Mouse (Mus musculus) gastrocnemius, adult 2 months (tissue): ENCODE results near the gene Tbc1d23. TPM values are rescaled to one million over a fixed set of nuclear protein-coding genes. Genes with fewer than 3 reads are reported as not detected.
A peak's percentile ranks its signal among the peaks of the same experiment; 100 is the strongest.

Experiments
- DNase-seq: peaks from one replicate; pipeline ENCODE4 v3.0.0; 2022
- H3K27ac ChIP-seq: fragments of 200-600 bp; 2 replicates; pipeline ENCODE4 v1.8.1; 2022; ENCODE audit warnings: mild to moderate bottlenecking
- H3K4me3 ChIP-seq: fragments of 200-600 bp; 2 replicates; pipeline ENCODE4 v1.8.1; 2022; ENCODE audit warnings: mild to moderate bottlenecking, moderate library complexity
- CTCF ChIP-seq: fragments of 200-600 bp; IDR thresholded peaks from 2 replicates; pipeline ENCODE4 v1.8.1; 2022; ENCODE audit warnings: antibody characterized with exemption, mild to moderate bottlenecking, moderate library complexity
- intact Hi-C: fragments of 180-260 bp; cut with DNase I; formaldehyde crosslinking; loops from one replicate; pipeline ENCODE4 v1.15.1; 2025
- long read RNA-seq, 2 experiments: library from polyadenylated mRNA; stranded (forward); transcript quantifications; one replicate each; pipeline ENCODE4 v2.0.0; 2021
- total RNA-seq, 2 experiments: library from RNA; stranded (reverse); gene quantifications; 2 replicates each; pipeline ENCODE4 v1.2.3; 2021

Gene Tbc1d23
- 10 to 100 TPM; 19.2 to 19.5 TPM for total RNA-seq
- long read RNA-seq, experiment 1, transcript Tbc1d23-203 (19 exons, 3,112 nt) = major isoform, 13 of 17 reads
- long read RNA-seq, experiment 1, partial matches to known transcripts = 1 of 17 reads
- long read RNA-seq, experiment 1, other reads (novel, unspliced or antisense) = 2 of 17 reads
- long read RNA-seq, experiment 2, transcript Tbc1d23-203 (19 exons, 3,112 nt) = major isoform, 15 of 20 reads
- long read RNA-seq, experiment 2, partial matches to known transcripts = 1 of 20 reads
- long read RNA-seq, experiment 2, other reads (novel, unspliced or antisense) = 4 of 20 reads

DNA sequence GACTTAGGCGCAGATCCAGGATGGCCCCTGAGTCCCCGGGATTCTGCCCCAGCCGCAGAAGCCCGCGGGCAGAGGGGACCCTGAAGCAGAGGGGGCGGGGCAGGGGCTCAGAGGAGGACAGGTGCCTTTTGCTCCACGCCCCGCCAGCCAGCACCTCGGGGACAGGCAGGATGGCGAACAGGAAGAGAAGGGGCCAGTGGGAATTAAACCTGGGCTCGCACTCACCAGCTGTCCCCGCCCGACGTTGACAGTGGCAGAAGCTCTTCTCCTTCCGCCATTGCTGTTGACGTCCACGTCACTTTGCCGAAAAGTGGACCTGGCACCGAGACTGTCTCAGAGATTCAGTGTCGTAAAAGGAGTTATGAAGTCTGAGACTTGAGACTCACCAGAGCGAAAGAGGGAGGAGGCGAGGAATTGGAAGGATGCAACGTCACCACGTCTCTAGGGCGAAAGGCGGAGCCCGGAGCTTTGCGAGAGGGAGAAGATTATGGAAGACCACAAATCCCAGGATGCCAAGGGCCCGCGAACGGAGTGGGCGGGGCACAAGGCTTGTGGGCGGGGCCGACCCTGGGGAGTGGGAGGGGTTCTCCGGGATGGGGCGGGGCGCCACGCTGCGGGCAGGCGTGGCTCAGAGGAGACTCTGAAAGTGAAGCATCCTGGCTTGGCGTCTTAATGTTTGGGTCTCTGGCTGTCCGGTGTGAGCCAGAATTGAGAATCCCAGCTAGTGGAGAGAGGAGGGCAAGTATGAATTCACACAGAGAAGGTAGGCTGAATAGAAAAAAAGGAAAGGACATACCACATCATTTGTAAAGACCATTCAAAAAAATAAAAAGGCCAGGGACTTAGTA is at the start of gene Tbc1d23:
Tbc1d23 (minus strand) TSS at position 416 of the 848 bp plus-strand sequence.
- intact Hi-C loops = no loop called here
- Histone ChIP-seq H3K4me3 (peak within 1 kb of the TSS; percentile 100), H3K27ac (peak within 1 kb of the TSS; percentile 93)
- DNase-seq = peak; percentile 97
- TF ChIP-seq CTCF = no peak; the same call in 1 of the 2 replicates

GRCm38 (mm10) chr16:57280221-57281217 is 49.2 kb upstream of the Tbc1d23 start:
- no peak for TF ChIP-seq CTCF
- DNase-seq = no peak
- intact Hi-C loops = no loop called here
- H3K27ac ChIP-seq = peak overlapping the region; percentile 38; the same call in 1 of the 2 replicates
- H3K4me3 ChIP-seq = peak overlapping the region; percentile 41

- no peak for TF ChIP-seq CTCF
- intact Hi-C loops = no loop called here
- H3K27ac ChIP-seq = no peak overlapping the region
- no peak overlapping the region for H3K4me3 ChIP-seq
- DNase-seq = no peak
Observed at GRCm38 (mm10) chr16:57278976-57279626, 47.8 kb upstream of the Tbc1d23 start.

DNA sequence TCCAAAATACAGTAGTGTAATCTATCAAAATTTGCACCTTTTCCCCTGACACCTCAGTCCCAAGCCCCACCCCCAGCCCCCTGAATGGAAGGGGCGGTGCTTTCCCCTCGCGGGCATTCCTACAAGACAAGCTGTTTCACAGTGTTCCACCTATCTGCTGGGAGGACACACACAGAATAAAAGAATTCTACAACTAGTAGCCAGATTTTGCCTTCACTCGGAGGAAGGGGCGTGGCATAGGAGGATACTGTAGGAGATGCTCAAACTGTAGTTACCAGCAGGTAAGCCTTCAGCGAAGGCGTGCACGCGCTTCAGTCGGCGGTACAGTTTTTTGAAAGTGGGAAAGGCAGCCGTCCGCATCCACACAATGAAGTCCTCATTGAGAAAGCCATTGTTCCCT is 38.4 kb upstream of the Tbc1d23 start:
- DNase-seq = no peak
- no peak for TF ChIP-seq CTCF
- intact Hi-C loops = no loop called here
- no peak overlapping the region for H3K4me3 ChIP-seq
- H3K27ac ChIP-seq = no peak overlapping the region

GRCm38 (mm10) chr16:57268058-57268841 is 36.9 kb upstream of the Tbc1d23 start:
- DNase-seq = no peak
- Histone ChIP-seq H3K27ac (peak overlapping the region; percentile 74), H3K4me3 (no peak overlapping the region)
- intact Hi-C loops = no loop called here
- TF ChIP-seq CTCF = no peak

DNA sequence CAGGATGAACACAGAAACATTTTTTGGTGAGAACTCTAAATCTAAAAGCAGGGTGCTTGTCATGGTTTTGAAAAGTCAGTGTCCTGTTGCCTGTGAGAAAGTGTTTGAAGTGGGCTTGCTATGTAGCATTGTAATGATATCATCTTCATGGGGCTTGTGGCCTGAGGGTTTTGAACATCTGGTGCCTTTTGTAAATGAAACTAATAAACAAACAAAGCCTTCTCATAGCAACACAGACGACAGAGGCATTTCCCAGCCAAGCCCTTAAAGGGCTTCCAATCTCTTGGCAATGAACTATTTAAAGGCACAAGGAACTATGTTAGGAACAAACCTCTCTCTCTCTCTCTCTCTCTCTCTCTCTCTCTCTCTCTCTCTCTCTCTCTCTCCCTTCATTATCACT is 35.8 kb upstream of the Tbc1d23 start:
- intact Hi-C loops = no loop called here
- Histone ChIP-seq H3K4me3 (no peak overlapping the region), H3K27ac (peak overlapping the region; percentile 78)
- no peak for TF ChIP-seq CTCF
- peak; percentile 44 for DNase-seq

GRCm38 (mm10) chr16:57260152-57260551 is 28.8 kb upstream of the Tbc1d23 start:
- Histone ChIP-seq H3K27ac (no peak overlapping the region), H3K4me3 (no peak overlapping the region)
- intact Hi-C loops = no loop called here
- TF ChIP-seq CTCF = no peak
- no peak for DNase-seq

DNA sequence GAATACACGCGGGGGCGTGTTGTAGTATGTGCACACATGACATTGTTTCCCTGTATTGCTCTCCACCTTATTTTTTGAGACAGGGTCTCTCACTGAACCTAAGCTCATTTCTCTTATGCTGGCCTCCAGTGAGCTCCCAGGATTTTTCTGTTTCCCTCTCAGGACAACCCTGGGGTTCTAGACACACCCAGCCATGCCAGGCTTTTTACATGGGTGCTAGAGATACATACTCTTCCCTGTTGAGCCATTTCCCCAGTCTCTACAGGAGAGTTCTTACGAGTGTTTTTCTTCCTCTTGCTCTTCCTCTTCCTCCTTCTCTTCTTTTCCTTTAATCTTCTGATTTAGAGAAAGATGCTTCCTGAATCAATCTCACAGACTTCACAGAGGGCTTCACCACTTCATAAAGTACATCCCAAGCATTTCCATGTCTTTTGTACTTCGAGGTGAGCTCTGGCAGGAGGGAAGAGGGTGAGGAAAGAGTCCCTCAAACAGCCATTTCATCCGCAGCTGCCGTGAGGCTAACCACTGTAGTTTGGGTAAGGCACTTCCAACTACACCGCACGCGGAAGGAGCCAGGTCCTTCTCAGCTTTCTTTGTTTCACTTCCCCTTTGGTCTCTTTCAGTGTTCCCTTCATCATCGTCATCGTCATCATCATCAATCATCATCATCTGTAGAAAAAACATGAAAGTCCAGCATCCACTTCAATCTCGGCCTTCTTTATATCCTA is 28.2 kb upstream of the Tbc1d23 start:
- no peak for TF ChIP-seq CTCF
- H3K4me3 ChIP-seq = no peak overlapping the region
- intact Hi-C loops = no loop called here
- no peak for DNase-seq
- no peak overlapping the region for H3K27ac ChIP-seq

DNA sequence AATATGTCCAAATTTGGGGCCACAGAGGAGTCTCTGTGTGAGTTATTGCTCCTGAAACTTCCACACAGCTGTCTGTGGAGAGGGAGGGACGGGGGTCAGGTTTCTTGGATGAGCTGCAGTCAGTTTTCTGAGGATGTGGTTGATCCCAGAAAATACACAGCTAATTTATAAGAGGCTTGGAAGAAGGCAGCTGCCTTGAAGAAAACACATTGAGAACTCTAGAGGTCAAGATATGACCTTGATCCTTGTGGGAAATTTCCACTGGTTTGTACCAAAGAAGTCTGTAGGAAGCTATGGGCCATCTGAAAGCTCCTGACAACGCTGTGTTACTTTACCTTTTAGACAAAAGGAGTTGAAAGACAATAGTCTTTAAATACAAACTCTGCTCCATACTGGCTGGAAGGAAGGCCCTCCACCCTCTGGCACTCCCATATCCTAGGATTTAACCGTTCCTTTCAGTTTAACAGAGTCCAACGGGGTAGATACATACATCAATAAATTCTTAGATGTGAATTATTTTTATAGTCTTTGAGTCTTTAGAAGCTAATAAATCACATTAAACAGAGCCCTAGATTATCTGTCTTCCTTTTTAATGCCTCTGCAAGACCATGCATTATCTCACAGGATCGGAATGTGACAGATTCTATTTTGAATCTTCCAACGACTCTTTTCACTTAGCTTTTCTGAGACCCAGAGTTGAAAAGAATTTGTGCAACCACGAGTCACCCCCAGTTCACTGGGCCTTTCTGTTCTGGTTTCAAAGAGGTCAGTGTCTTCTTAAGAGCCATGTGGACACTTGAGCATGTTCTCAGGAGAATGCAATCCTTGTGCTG is 20.5 kb upstream of the Tbc1d23 start:
- Histone ChIP-seq H3K4me3 (no peak overlapping the region), H3K27ac (peak overlapping the region; percentile 80)
- intact Hi-C loops = no loop called here
- TF ChIP-seq CTCF = no peak
- DNase-seq = peak; percentile 35

- peak overlapping the region; percentile 80 for H3K27ac ChIP-seq
- no peak for DNase-seq
- intact Hi-C loops = no loop called here
- TF ChIP-seq CTCF = no peak
- H3K4me3 ChIP-seq = no peak overlapping the region
Observed at GRCm38 (mm10) chr16:57250991-57251390, 19.7 kb upstream of the Tbc1d23 start.
